Mouse (Mus musculus) CH12.LX (cell line): ENCODE measurements around the gene Dchs1. TPM values are rescaled to one million over a fixed set of nuclear protein-coding genes. Genes with fewer than 3 reads are reported as not detected.

Experiments used
- DNase-seq: peaks from one replicate; pipeline ENCODE4 v3.0.0-alpha.2; 2013; ENCODE audit errors: extremely low read depth
- H3K27ac ChIP-seq: 2 replicates; pipeline ENCODE4 v1.5.1; 2012; ENCODE audit warnings: low read depth, mild to moderate bottlenecking, control low read depth, moderate library complexity; ENCODE audit not compliant: insufficient read depth
- H3K27me3 ChIP-seq: replicated peaks from 2 replicates; pipeline ENCODE3; 2012; ENCODE audit warnings: inconsistent platforms
- H3K36me3 ChIP-seq, 2 experiments: replicated peaks in 1 of 2; 2 replicates each; pipeline versions ENCODE3 to v1.6.1; 2012; ENCODE audit warnings: inconsistent platforms in 1 of 2, low read length in 1 of 2, mild to moderate bottlenecking in 1 of 2, mixed read lengths in 1 of 2, moderate library complexity in 1 of 2; ENCODE audit not compliant: control insufficient read depth in 1 of 2, insufficient read depth in 1 of 2
- H3K4me1 ChIP-seq, 2 experiments: 2 replicates each; pipeline ENCODE4 v1.6.1; 2012; ENCODE audit warnings: inconsistent platforms in 1 of 2, moderate library complexity in 1 of 2; ENCODE audit not compliant: insufficient read depth in 2 of 2, control insufficient read depth in 1 of 2
- H3K4me2 ChIP-seq: 2 replicates; pipeline ENCODE4 v1.6.1; 2012; ENCODE audit warnings: low read depth, mild to moderate bottlenecking, control low read depth; ENCODE audit not compliant: poor library complexity, insufficient read depth, severe bottlenecking
- H3K4me3 ChIP-seq, 3 experiments: fragments of 150-350 bp in 1 of 3; sonication (generic) in 1 of 3; replicated peaks in 1 of 3; 2 replicates each; pipeline versions ENCODE3 to v1.5.1; 2011 to 2012; ENCODE audit warnings: low read depth in 2 of 3, low read length in 2 of 3, mild to moderate bottlenecking in 2 of 3, moderate library complexity in 2 of 3, control low read depth in 1 of 3, improper control_type of control experiment in 1 of 3, inconsistent platforms in 1 of 3, mixed read lengths in 1 of 3; ENCODE audit not compliant: poor library complexity in 1 of 3
- H3K79me2 ChIP-seq: replicated peaks from 2 replicates; pipeline ENCODE4 v1.6.1; 2012; ENCODE audit warnings: mild to moderate bottlenecking, moderate library complexity; ENCODE audit not compliant: control insufficient read depth, poor library complexity, insufficient read depth, severe bottlenecking; ENCODE audit errors: extremely low read depth
- H3K9ac ChIP-seq: 2 replicates; pipeline ENCODE4 v1.6.1; 2012; ENCODE audit warnings: low read depth, mild to moderate bottlenecking, control low read depth, moderate library complexity; ENCODE audit not compliant: insufficient read depth
- H3K9me3 ChIP-seq: replicated peaks from 2 replicates; pipeline ENCODE3; 2012; ENCODE audit warnings: low read length, inconsistent platforms, mixed read lengths
- BHLHE40 ChIP-seq: IDR thresholded peaks from 2 replicates; pipeline ENCODE4 v1.6.1; 2011; ENCODE audit warnings: mild to moderate bottlenecking, low read depth, low read length, improper control_type of control experiment
- CHD1 ChIP-seq: IDR thresholded peaks from 2 replicates; pipeline ENCODE4 v1.6.1; 2012; ENCODE audit warnings: low read depth, low read length, improper control_type of control experiment, inconsistent platforms
- CHD2 ChIP-seq: IDR thresholded peaks from 2 replicates; pipeline ENCODE4 v1.6.1; 2011; ENCODE audit warnings: low read length, improper control_type of control experiment
- CTCF ChIP-seq, 2 experiments: IDR thresholded peaks in 1 of 2; conservative IDR thresholded peaks in 1 of 2; 2 replicates each; pipeline ENCODE4 v1.5.1; 2011 to 2012; ENCODE audit warnings: low read depth in 2 of 2, low read length in 2 of 2, improper control_type of control experiment in 1 of 2, inconsistent platforms in 1 of 2, mild to moderate bottlenecking in 1 of 2, moderate library complexity in 1 of 2
- EP300 ChIP-seq: IDR thresholded peaks from 2 replicates; pipeline ENCODE4 v1.6.1; 2011; ENCODE audit warnings: low read length, improper control_type of control experiment
- ETS1 ChIP-seq: conservative IDR thresholded peaks from 2 replicates; pipeline ENCODE4 v1.6.1; 2012; ENCODE audit warnings: low read depth, mild to moderate bottlenecking, inconsistent platforms, low read length, improper control_type of control experiment, moderate library complexity
- IRF4 ChIP-seq: IDR thresholded peaks from 2 replicates; pipeline ENCODE4 v1.6.1; 2014; ENCODE audit warnings: low read depth, mild to moderate bottlenecking, inconsistent platforms, low read length, improper control_type of control experiment
- KAT2A ChIP-seq: IDR thresholded peaks from 2 replicates; pipeline ENCODE4 v1.6.1; 2012; ENCODE audit warnings: low read length, improper control_type of control experiment, inconsistent platforms; ENCODE audit not compliant: insufficient replicate concordance
- MAX ChIP-seq: IDR thresholded peaks from 2 replicates; pipeline ENCODE4 v1.6.1; 2011; ENCODE audit warnings: low read length, improper control_type of control experiment
- PAX5 ChIP-seq: IDR thresholded peaks from 2 replicates; pipeline ENCODE4 v1.6.1; 2012; ENCODE audit warnings: low read length, inconsistent platforms, mixed read lengths
- POLR2A ChIP-seq: IDR thresholded peaks from 2 replicates; pipeline ENCODE4 v1.6.1; 2011; ENCODE audit warnings: low read depth, mild to moderate bottlenecking, improper control_type of control experiment, low read length
- POLR2AphosphoS2 ChIP-seq: IDR thresholded peaks from 2 replicates; pipeline ENCODE4 v1.6.1; 2011; ENCODE audit warnings: low read depth, low read length, improper control_type of control experiment
- RAD21 ChIP-seq: IDR thresholded peaks from 2 replicates; pipeline ENCODE4 v1.6.1; 2011; ENCODE audit warnings: low read depth, mild to moderate bottlenecking, low read length, improper control_type of control experiment, moderate library complexity
- SIN3A ChIP-seq: IDR thresholded peaks from 2 replicates; pipeline ENCODE4 v1.6.1; 2012; ENCODE audit warnings: low read length, improper control_type of control experiment, inconsistent platforms
- TCF12 ChIP-seq: IDR thresholded peaks from 2 replicates; pipeline ENCODE4 v1.6.1; 2014; ENCODE audit warnings: low read depth, mild to moderate bottlenecking, inconsistent platforms, low read length, improper control_type of control experiment
- USF1 ChIP-seq: IDR thresholded peaks from 2 replicates; pipeline ENCODE4 v1.6.1; 2014; ENCODE audit warnings: low read depth, mild to moderate bottlenecking, inconsistent platforms, low read length, improper control_type of control experiment
- ZC3H11A ChIP-seq: IDR thresholded peaks from 2 replicates; pipeline ENCODE4 v1.6.1; 2012; ENCODE audit warnings: low read depth, mild to moderate bottlenecking, inconsistent platforms, low read length, improper control_type of control experiment
- ZNF384 ChIP-seq: IDR thresholded peaks from 2 replicates; pipeline ENCODE4 v1.6.1; 2012; ENCODE audit warnings: low read depth, low read length, improper control_type of control experiment, inconsistent platforms
- dilution Hi-C: fragments of 300-500 bp; cut with MboI; formaldehyde crosslinking; loops from 2 replicates; pipeline ENCODE4 v1.14.3; 2020; ENCODE audit warnings: low sequenced_read_pairs; ENCODE audit not compliant: extremely low pct_unique_long_range_greater_than_20kb, extremely low pct_ligation_motif_present
- in situ Hi-C: fragments of 300-500 bp; cut with MboI; formaldehyde crosslinking; loops from 3 replicates; pipeline ENCODE4 v1.14.3; 2019; ENCODE audit warnings: low sequenced_read_pairs, low pct_ligation_motif_present, low pct_unique_long_range_greater_than_20kb, mixed read lengths
- polyA plus RNA-seq: library from polyadenylated mRNA; unstranded; fragments of >175 nt; gene quantifications from 2 replicates; pipeline ENCODE4 v1.2.1, GENCODE M21; 2012; ENCODE audit warnings: low read depth; ENCODE audit not compliant: insufficient read length
- total RNA-seq, 2 experiments: library from RNA; depleted of rRNA; stranded (reverse); fragments of 300-350 nt in 1 of 2; fragments of >200 nt in 1 of 2; gene quantifications; 2 replicates each; pipeline ENCODE4 v1.2.3; 2012 to 2014

Gene Dchs1
- total and polyA plus RNA-seq, 3 experiments, result 0.03 to 0.04 TPM; not detected in 1

DNA sequence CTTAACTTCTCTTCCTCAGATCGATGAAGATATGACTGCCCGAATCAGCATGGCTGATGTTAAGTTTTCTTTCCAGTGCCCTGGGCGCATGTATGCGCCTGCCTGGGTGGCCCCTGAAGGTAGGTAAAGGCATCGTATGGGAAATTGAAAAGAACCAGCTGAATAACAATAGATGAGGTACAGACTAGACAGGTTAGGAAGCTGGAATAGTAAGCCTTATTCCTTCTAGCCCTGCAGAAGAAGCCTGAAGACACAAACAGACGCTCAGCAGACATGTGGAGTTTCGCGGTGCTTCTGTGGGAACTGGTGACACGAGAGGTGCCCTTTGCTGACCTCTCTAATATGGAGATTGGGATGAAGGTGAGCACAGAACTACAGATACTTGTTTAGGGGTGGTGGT, 45.5 kb downstream of the Dchs1 start:
- Histone ChIP-seq H3K9me3 (no peaks in the 10 kb centered on the region), H3K4me3 (no peak overlapping the region), H3K27me3 (no peaks in the 10 kb centered on the region), H3K9ac (no peak overlapping the region), H3K27ac (no peak overlapping the region), H3K4me2 (no peak overlapping the region), H3K79me2 (peaks cover 10% of the 10 kb centered on the region), H3K36me3 (peaks cover 41 to 52% of the 10 kb centered on the region in 2 experiments), H3K4me1 (peaks cover 6 to 53% of the 10 kb centered on the region in 2 experiments)
- in situ Hi-C loops, result loop anchor here (5.0 kb wide), 1 partner anchor 65 kb away; no protein-coding TSS in a partner anchor
- no peak for DNase-seq
- dilution Hi-C loops, result no loop called here
- no peak for TF ChIP-seq EP300

DNA sequence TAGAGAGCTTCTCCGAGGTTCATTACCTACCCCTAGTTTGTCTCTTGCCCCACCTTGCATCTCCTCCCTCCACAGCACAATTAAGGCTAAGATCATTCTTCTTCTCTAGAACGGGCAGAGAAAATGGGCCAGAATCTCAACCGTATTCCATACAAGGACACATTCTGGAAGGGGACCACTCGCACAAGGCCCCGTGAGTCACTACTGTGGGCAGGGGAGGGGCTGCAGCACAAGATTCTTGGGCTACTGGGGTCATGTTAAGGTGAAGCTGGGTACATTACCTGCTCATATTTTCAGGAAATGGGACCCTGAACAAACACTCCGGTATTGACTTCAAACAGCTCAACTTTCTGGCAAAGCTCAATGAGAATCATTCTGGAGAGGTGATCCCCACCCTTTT, 46.6 kb downstream of the Dchs1 start:
- H3K79me2 ChIP-seq, result peaks cover 14% of the 10 kb centered on the region
- in situ Hi-C loops (loop anchor here (5.0 kb wide), 1 partner anchor 66 kb away; no protein-coding TSS in a partner anchor), dilution Hi-C loops (no loop called here)
- no peak overlapping the region for H3K4me2 ChIP-seq
- no peak overlapping the region for H3K4me3 ChIP-seq
- H3K4me1 ChIP-seq, result peaks cover 6 to 53% of the 10 kb centered on the region in 2 experiments
- H3K36me3 ChIP-seq, result peaks cover 32 to 41% of the 10 kb centered on the region in 2 experiments
- no peak overlapping the region for H3K27ac ChIP-seq
- H3K9me3 ChIP-seq, result no peaks in the 10 kb centered on the region
- TF ChIP-seq BHLHE40, result no peak
- TF ChIP-seq TCF12, result no peak
- no peak for TF ChIP-seq KAT2A
- TF ChIP-seq CHD2, result no peak
- TF ChIP-seq PAX5, result no peak
- no peak for TF ChIP-seq IRF4
- TF ChIP-seq MAX, result no peak
- no peak for TF ChIP-seq SIN3A
- TF ChIP-seq POLR2AphosphoS2, result no peak
- TF ChIP-seq CTCF (conservative IDR thresholded peaks at IDR 0.05 in 1 of 2, IDR thresholded peaks at IDR 0.05 in 1 of 2; ENCODE audit: low read depth in 2 of 2, low read length in 2 of 2), result no peak
- TF ChIP-seq CHD1, result no peak
- no peak for TF ChIP-seq ZNF384
- no peak for TF ChIP-seq RAD21
- no peak for TF ChIP-seq POLR2A
- no peak for TF ChIP-seq ETS1
- no peak for TF ChIP-seq USF1
- no peak for TF ChIP-seq ZC3H11A
- H3K27me3 ChIP-seq, result no peaks in the 10 kb centered on the region
- H3K9ac ChIP-seq, result no peak overlapping the region
- no peak for DNase-seq
